Mouse (Mus musculus) olfactory bulb, adult 2 months (tissue): ENCODE results near the gene Skp1a.

Experiments
- CTCF ChIP-seq: fragments of 200-500 bp; IDR thresholded peaks from 2 replicates; pipeline ENCODE4 v1.5.1; 2012; ENCODE audit warnings: low read depth, mild to moderate bottlenecking, low read length, moderate library complexity; ENCODE audit not compliant: insufficient read depth
- POLR2A ChIP-seq: fragments of 200-500 bp; IDR thresholded peaks from 2 replicates; pipeline ENCODE4 v1.6.1; 2012; ENCODE audit warnings: mild to moderate bottlenecking, low read depth, low read length, moderate library complexity; ENCODE audit not compliant: insufficient read depth

GRCm38 (mm10) chr11:52277433-52278150, 45.8 kb downstream of the Skp1a start:
- TF ChIP-seq CTCF (no peak), POLR2A (no peak)
